Mouse (Mus musculus) liver, embryonic 12.5 days (tissue): Measurements from ENCODE around the gene Krt81. TPM values are rescaled to one million over a fixed set of nuclear protein-coding genes. Genes with fewer than 3 reads are reported as not detected.

Source experiments
- ATAC-seq: fragments of 200-750 bp; cut with Nextera tagmentation; 2 replicates; pipeline ENCODE4 v1.8.0; 2017; ENCODE audit warnings: moderate number of reproducible peaks, mild to moderate bottlenecking, moderate library complexity
- H3K27ac ChIP-seq: fragments of 300-500 bp; sonication (generic); 2 replicates; pipeline ENCODE4 v1.5.1; 2016; ENCODE audit warnings: mild to moderate bottlenecking
- H3K27me3 ChIP-seq: fragments of 300-500 bp; sonication (generic); replicated peaks from 2 replicates; pipeline ENCODE4 v1.6.1; 2016; ENCODE audit warnings: mild to moderate bottlenecking, moderate library complexity
- H3K36me3 ChIP-seq: fragments of 300-500 bp; sonication (generic); 2 replicates; pipeline ENCODE4 v1.6.1; 2016; ENCODE audit warnings: mild to moderate bottlenecking, moderate library complexity
- H3K4me1 ChIP-seq: fragments of 300-500 bp; sonication (generic); 2 replicates; pipeline ENCODE4 v1.6.1; 2016
- H3K4me2 ChIP-seq: fragments of 300-500 bp; sonication (generic); 2 replicates; pipeline ENCODE4 v1.6.1; 2016; ENCODE audit warnings: mild to moderate bottlenecking, moderate library complexity
- H3K4me3 ChIP-seq: fragments of 300-500 bp; sonication (generic); 2 replicates; pipeline ENCODE4 v1.5.1; 2016; ENCODE audit warnings: mild to moderate bottlenecking, moderate library complexity
- H3K9ac ChIP-seq: fragments of 300-500 bp; sonication (generic); 2 replicates; pipeline ENCODE4 v1.6.1; 2016; ENCODE audit warnings: mild to moderate bottlenecking, moderate library complexity
- H3K9me3 ChIP-seq: fragments of 300-500 bp; sonication (generic); replicated peaks from 2 replicates; pipeline ENCODE4 v1.6.1; 2016; ENCODE audit warnings: mild to moderate bottlenecking, moderate library complexity
- WGBS: fragments of 180-500 bp; shearing (Covaris S2); methylation state at CpG from one replicate; pipeline ENCODE4 v1.1.7; 2016; ENCODE audit not compliant: insufficient replicate concordance; 5-methylcytosine and 5-hydroxymethylcytosine counted together
- polyA plus RNA-seq: library from polyadenylated mRNA; unstranded; fragments of >200 nt; fragmentation: Nextera tagmentation; extraction: Ambion mirVana; gene quantifications from 2 replicates; pipeline ENCODE4 v1.2.1, GENCODE M21; 2016

Gene Krt81
- polyA plus RNA-seq, 1 experiment from 2014 or later, result not detected

- H3K27me3 ChIP-seq, result peaks cover 28% of the 10 kb centered on the region
Measured at GRCm38 (mm10) chr15:101482056-101482455, 18.5 kb upstream of the Krt81 start.

GRCm38 (mm10) chr15:101479666-101480060, 16.1 kb upstream of the Krt81 start:
- no peak overlapping the region for H3K27ac ChIP-seq
- no peak for ATAC-seq
- no peaks in the 10 kb centered on the region for H3K9me3 ChIP-seq
- 32% methylated on average over 11 of the region's 11 CpGs for WGBS
- H3K4me3 ChIP-seq, result no peak overlapping the region
- H3K27me3 ChIP-seq, result peaks cover 28% of the 10 kb centered on the region
- H3K4me1 ChIP-seq, result peaks cover 9% of the 10 kb centered on the region
- H3K9ac ChIP-seq, result no peak overlapping the region
- no peaks in the 10 kb centered on the region for H3K36me3 ChIP-seq
- H3K4me2 ChIP-seq, result peak overlapping the region; percentile 48

More at GRCm38 (mm10) chr15:101482056-101482455, 18.5 kb upstream of the Krt81 start:
- no peak for ATAC-seq
- H3K9me3 ChIP-seq, result no peaks in the 10 kb centered on the region
- H3K4me1 ChIP-seq, result peaks cover 9% of the 10 kb centered on the region
- no peak overlapping the region for H3K27ac ChIP-seq
- WGBS, result 27% methylated on average over 4 of the region's 4 CpGs
- no peak overlapping the region for H3K9ac ChIP-seq
- H3K4me2 ChIP-seq, result no peak overlapping the region
- H3K36me3 ChIP-seq, result no peaks in the 10 kb centered on the region
- H3K4me3 ChIP-seq, result no peak overlapping the region

GRCm38 (mm10) chr15:101479007-101479665, 15.6 kb upstream of the Krt81 start:
- Histone ChIP-seq H3K27ac (no peak overlapping the region), H3K4me2 (peak overlapping the region; percentile 48), H3K9me3 (no peaks in the 10 kb centered on the region), H3K4me3 (peak overlapping the region; percentile 16; the same call in 1 of the 2 replicates), H3K27me3 (peaks cover 28% of the 10 kb centered on the region), H3K9ac (no peak overlapping the region), H3K36me3 (no peaks in the 10 kb centered on the region), H3K4me1 (peaks cover 9% of the 10 kb centered on the region; the same call in 1 of the 2 replicates)
- WGBS, result 10% methylated on average over 31 of the region's 31 CpGs
- ATAC-seq, result no peak

- WGBS, result 20% methylated on average over 10 of the region's 10 CpGs
- H3K4me3 ChIP-seq, result no peak within 1 kb of the TSS
- no peaks in the 10 kb centered on the region for H3K36me3 ChIP-seq
- H3K4me1 ChIP-seq, result no peaks in the 10 kb centered on the region
- 0 out of 2 replicates have a peak, but pooled peaks cover 6% of the 10 kb centered on the region for H3K27me3 ChIP-seq
- H3K9ac ChIP-seq, result no peak within 1 kb of the TSS
- no peak within 1 kb of the TSS for H3K4me2 ChIP-seq
- no peaks in the 10 kb centered on the region for H3K9me3 ChIP-seq
- H3K27ac ChIP-seq, result no peak within 1 kb of the TSS
- no peak for ATAC-seq
Measured at GRCm38 (mm10) chr15:101472952-101473528, 9.5 kb upstream of the Krt81 start, which contains the start of gene Krt86. Gene Krt86 (plus strand): TSS chr15:101473478.

DNA sequence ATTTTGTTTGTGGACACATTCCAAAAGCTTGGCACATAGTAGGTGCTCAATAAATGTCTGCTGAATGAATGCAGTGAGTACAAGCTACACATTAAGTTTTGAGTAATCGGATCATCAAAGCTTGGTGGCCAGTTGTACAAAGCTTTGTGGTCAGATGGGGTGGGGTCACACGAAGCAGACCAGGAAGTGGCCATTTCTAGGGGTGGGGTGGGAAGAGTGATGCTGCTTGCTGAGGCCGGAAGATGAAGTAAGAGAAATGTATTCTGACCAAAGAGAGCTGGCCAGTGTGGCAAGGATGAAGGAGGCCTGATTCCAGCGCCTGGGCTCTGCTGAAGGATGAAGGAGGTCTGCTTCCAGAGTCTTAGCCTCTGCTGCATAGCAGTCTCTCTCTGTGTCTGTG, 5.5 kb upstream of the Krt81 start:
- Histone ChIP-seq H3K27ac (no peak overlapping the region), H3K9ac (no peak overlapping the region), H3K4me3 (no peak overlapping the region), H3K4me1 (no peaks in the 10 kb centered on the region), H3K4me2 (no peak overlapping the region), H3K9me3 (no peaks in the 10 kb centered on the region), H3K36me3 (no peaks in the 10 kb centered on the region), H3K27me3 (no peaks in the 10 kb centered on the region)
- WGBS, result 50% methylated on average over 4 of the region's 4 CpGs
- no peak for ATAC-seq

- Histone ChIP-seq H3K4me1 (no peaks in the 10 kb centered on the region), H3K9me3 (no peaks in the 10 kb centered on the region), H3K27me3 (no peaks in the 10 kb centered on the region), H3K4me2 (no peak overlapping the region), H3K9ac (no peak overlapping the region), H3K27ac (no peak overlapping the region), H3K36me3 (no peaks in the 10 kb centered on the region), H3K4me3 (no peak overlapping the region)
- 65% methylated on average over 14 of the region's 14 CpGs for WGBS
- ATAC-seq, result no peak
Measured at GRCm38 (mm10) chr15:101459283-101459682, 4.3 kb downstream of the Krt81 start.

GRCm38 (mm10) chr15:101458361-101458930, 5.1 kb downstream of the Krt81 start:
- 73% methylated on average over 16 of the region's 16 CpGs for WGBS
- no peak overlapping the region for H3K4me2 ChIP-seq

GRCm38 (mm10) chr15:101455891-101456290, 7.7 kb downstream of the Krt81 start:
- no peaks in the 10 kb centered on the region for H3K27me3 ChIP-seq
- no peaks in the 10 kb centered on the region for H3K9me3 ChIP-seq
- no peak for ATAC-seq
- 76% methylated on average over 6 of the region's 6 CpGs for WGBS
- no peaks in the 10 kb centered on the region for H3K4me1 ChIP-seq
- no peak overlapping the region for H3K4me3 ChIP-seq
- H3K9ac ChIP-seq, result no peak overlapping the region
- no peak overlapping the region for H3K4me2 ChIP-seq
- H3K36me3 ChIP-seq, result no peaks in the 10 kb centered on the region
- H3K27ac ChIP-seq, result no peak overlapping the region

More at GRCm38 (mm10) chr15:101458361-101458930, 5.1 kb downstream of the Krt81 start:
- Histone ChIP-seq H3K27ac (no peak overlapping the region), H3K36me3 (no peaks in the 10 kb centered on the region), H3K4me3 (no peak overlapping the region), H3K4me1 (no peaks in the 10 kb centered on the region), H3K9ac (no peak overlapping the region), H3K9me3 (no peaks in the 10 kb centered on the region), H3K27me3 (no peaks in the 10 kb centered on the region)
- no peak for ATAC-seq

DNA sequence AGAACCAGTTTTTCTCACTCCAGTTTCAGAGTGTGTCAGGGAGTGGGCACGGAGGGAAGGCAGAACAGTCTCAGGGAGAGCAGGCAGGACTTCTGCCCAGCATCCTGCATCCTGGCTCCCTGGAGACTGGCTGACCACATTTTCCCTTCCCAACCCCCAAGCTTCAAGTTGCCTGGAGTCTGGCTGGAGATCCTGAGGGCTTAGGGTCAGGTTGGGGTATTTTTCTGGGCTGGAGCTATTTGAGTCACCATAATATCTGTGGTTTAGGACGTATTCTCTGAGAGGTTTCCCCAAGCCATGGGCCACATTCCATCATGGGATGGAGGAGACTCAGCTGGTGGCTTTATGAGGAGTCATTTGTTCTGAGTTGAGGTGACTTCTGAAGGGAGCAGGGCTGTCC, 8.3 kb downstream of the Krt81 start:
- no peaks in the 10 kb centered on the region for H3K36me3 ChIP-seq
- H3K27ac ChIP-seq, result no peak overlapping the region
- no peaks in the 10 kb centered on the region for H3K27me3 ChIP-seq
- H3K4me2 ChIP-seq, result no peak overlapping the region
- no peak for ATAC-seq
- no peaks in the 10 kb centered on the region for H3K4me1 ChIP-seq
- H3K9ac ChIP-seq, result no peak overlapping the region
- H3K4me3 ChIP-seq, result no peak overlapping the region
- WGBS, result 60% methylated on average over 2 of the region's 2 CpGs
- no peaks in the 10 kb centered on the region for H3K9me3 ChIP-seq

DNA sequence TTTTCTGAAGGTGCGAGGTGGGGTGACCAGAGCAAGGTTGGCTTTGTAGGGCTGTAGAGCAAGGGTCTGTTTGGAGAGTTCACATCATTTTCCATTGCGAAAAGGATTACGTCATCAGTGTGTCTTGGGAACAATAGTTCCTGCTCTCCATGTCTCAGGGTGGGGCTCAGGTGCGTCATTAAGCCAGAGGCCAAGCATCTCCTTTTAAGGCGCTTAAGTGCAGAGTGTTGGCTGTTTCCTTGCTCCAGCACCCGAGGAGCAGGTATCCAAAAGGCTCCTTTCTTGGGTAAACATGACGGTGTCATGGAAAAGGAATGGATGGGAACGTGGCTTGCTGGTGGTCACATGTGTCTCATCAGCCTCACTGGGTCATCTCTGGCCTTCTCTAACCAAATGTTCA, 8.8 kb downstream of the Krt81 start:
- Histone ChIP-seq H3K27me3 (no peaks in the 10 kb centered on the region), H3K27ac (no peak overlapping the region), H3K4me2 (no peak overlapping the region), H3K9me3 (no peaks in the 10 kb centered on the region), H3K4me1 (no peaks in the 10 kb centered on the region), H3K4me3 (no peak overlapping the region), H3K36me3 (no peaks in the 10 kb centered on the region), H3K9ac (no peak overlapping the region)
- 70% methylated on average over 8 of the region's 8 CpGs for WGBS
- ATAC-seq, result no peak

- Histone ChIP-seq H3K9ac (no peak overlapping the region), H3K27ac (no peak overlapping the region), H3K9me3 (no peaks in the 10 kb centered on the region), H3K36me3 (no peaks in the 10 kb centered on the region), H3K27me3 (no peaks in the 10 kb centered on the region), H3K4me2 (no peak overlapping the region), H3K4me1 (no peaks in the 10 kb centered on the region), H3K4me3 (no peak overlapping the region)
- 0 out of 2 replicates have a peak, but pooled peaks have one; percentile 64 for ATAC-seq
- 6% methylated on average over 13 of the region's 13 CpGs for WGBS
Measured at GRCm38 (mm10) chr15:101453093-101453736, 10.3 kb downstream of the Krt81 start.

- H3K36me3 ChIP-seq, result no peaks in the 10 kb centered on the region
- H3K9me3 ChIP-seq, result no peaks in the 10 kb centered on the region
- no peaks in the 10 kb centered on the region for H3K27me3 ChIP-seq
- H3K4me3 ChIP-seq, result no peak within 1 kb of the TSS
- H3K4me2 ChIP-seq, result no peak within 1 kb of the TSS
- no peak for ATAC-seq
- H3K4me1 ChIP-seq, result no peaks in the 10 kb centered on the region
- 54% methylated on average over 2 of the region's 2 CpGs for WGBS
- no peak within 1 kb of the TSS for H3K27ac ChIP-seq
- H3K9ac ChIP-seq, result no peak within 1 kb of the TSS
Measured at GRCm38 (mm10) chr15:101447444-101447843, 16.1 kb downstream of the Krt81 start, which contains the start of gene Krt88. Gene Krt88 (plus strand): TSS chr15:101447744.
